Mouse (Mus musculus) retina, postnatal 1 day (tissue): ENCODE results near the gene Tfdp1.

ENCODE experiments used
- DNase-seq: peaks from one replicate; pipeline ENCODE4 v3.0.0-alpha.2; 2012

Gene Tfdp1

DNA sequence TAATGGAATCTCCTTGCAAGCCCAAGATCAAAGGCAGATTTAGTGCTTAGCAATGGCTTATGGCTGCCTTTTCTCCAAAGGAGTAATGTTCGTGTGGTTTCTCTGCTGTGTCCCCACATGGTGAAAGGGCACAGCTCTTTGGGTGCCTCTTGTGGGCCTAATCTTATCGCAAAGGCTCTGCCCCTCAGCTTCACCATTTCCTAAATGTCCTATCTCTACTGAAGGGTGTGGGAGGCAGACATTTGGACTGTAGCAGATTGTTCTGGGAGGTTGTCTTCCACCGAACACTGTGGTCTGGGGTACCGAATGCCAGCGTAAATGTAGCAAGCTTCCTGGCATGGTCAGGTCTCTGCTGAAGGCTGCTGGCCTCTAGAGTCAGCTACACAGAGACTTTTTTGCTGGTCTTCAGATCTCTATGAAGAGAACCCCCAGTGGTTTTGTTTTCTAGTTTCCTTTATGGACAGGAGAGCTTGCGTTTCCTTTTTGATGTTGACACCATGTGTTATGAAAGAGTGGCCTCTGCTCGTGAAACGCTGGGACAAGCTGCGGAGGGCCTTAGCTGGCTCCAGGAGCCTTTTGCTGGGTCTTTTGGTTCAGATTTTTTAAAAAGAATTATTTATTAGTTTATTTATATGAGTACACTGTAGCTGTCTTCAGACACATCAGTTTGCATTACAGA lies 14.7 kb downstream of the Tfdp1 start:
- DNase-seq = no peak

DNA sequence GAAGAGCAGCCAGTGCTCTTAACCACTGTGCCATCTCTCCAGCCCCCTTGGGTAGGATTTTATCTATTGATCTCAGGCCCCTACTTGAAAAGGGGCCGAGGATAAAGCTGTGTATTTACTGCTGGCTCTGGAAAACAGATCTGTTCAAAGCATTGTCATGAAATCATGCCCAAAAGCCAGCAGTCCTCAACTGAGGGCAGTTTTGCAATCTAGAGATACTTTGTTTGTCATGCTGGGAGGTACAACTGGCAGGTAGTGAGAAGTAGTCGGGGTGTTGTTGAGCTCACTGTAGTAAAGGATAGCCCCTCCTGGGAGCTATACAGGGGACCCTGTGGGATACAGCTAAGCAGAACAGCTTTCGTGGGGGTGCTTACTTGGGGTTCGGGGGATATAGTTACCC lies 15.3 kb downstream of the Tfdp1 start:
- DNase-seq = no peak

DNA sequence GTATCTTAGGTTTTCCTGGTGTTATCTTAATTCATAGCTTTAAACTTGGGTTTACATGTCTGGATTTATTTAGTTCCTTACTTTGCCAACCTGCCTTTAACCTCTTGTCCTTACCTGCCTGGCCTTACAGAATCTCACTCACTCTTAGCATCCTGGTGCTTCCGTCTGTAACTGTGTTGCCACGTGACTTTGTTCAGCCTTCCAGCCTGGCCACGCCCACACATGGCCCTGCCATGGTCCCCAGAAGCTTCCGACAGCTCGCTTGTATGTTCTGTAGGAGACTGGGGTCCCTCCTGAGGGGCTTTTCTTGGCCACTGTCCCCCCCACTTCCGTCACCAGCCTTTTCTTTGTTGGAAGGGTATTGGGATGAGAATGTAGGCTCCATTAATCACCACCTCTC lies 17.7 kb downstream of the Tfdp1 start:
- no peak for DNase-seq

- DNase-seq = no peak
Observed at GRCm38 (mm10) chr8:13356681-13357080, 18.1 kb downstream of the Tfdp1 start.

GRCm38 (mm10) chr8:13360213-13360612 lies 21.7 kb downstream of the Tfdp1 start:
- DNase-seq = no peak

DNA sequence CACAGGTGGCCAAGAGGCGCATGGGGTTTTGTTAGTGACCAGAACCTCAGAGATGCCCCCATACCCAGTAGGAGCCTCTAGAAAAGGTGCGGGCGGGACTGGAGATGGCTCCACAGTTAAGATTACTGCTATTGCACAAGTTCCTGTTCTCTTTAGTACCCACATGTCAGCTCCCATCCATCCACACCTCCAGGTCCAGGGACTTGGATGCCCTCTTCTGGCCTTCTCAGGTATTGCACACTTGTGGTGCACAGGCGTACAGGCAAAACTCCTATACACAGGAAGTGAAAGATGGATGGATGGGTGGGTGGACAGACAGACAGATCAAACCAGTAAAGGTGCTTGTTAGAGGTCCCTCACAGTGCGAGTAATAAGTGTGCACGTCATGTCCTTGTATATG lies 23.3 kb downstream of the Tfdp1 start:
- peak; percentile 9 for DNase-seq

- no peak for DNase-seq
Observed at GRCm38 (mm10) chr8:13373151-13373662, 34.7 kb downstream of the Tfdp1 start.

DNA sequence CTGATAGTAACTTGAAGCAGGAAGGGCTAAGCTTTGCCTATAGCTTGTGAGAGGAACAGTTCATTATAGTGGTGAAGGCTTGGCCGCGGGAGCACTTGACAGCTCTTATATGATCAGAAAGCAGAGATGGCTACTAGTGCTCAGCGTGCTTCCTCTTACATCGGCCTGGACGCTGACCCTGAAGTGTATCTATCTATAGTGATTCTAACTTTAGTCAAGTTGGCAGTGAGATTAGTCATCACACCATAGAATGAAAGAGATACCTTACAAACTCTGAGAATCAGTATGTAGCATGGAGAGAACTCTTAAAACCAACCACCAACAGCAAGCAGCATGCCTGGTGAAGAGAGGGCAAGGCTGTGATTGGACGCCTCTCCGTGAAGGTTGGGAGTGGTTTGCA lies 43.1 kb downstream of the Tfdp1 start:
- no peak for DNase-seq

GRCm38 (mm10) chr8:13382536-13382935 lies 44.0 kb downstream of the Tfdp1 start:
- no peak for DNase-seq

DNA sequence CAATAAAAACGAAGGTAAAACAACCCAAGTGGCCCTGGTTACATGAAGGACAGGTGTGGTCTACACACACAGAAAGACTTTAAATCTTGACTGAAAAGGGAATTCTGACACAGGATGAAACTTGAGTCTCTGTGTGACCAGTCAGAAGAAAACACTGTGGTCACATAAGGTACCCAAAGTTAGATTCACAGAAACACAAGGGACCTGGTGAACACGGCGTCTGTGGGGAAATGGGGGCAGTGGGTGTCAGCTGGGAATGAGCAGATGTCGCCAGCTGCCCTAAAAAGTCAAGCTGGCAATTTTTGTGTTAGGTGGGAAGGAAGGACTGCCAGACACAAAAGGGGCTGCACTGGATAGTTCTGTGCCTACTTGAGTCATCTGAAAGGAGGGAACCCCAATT lies 44.4 kb downstream of the Tfdp1 start:
- DNase-seq = no peak

- DNase-seq = no peak
Observed at GRCm38 (mm10) chr8:13386366-13386765, 47.8 kb downstream of the Tfdp1 start.

- no peak for DNase-seq
Observed at GRCm38 (mm10) chr8:13387728-13388127, 49.2 kb downstream of the Tfdp1 start.

- DNase-seq = no peak
Observed at GRCm38 (mm10) chr8:13388744-13389143, 50.2 kb downstream of the Tfdp1 start.

- DNase-seq = no peak
Observed at GRCm38 (mm10) chr8:13393869-13394268, 55.3 kb downstream of the Tfdp1 start.

DNA sequence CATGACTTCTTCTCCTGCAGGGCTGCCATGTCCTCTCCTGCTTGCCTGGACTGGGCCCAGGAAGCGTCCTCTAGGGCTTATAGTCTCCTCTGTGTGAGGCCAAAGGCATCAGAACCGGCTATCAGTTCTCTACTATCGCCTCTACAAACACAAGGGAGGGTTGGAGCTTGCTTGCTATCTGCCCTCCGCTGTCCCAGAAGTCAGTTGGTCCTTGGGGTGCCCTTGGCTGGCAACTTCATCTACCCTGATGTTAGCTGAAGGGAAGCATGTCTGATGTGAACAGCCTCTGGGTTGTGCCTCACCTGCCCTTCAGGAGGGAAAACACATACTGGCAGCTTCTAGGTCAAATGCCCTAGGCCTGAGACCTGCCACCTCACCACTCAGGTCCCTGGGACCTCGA lies 58.2 kb downstream of the Tfdp1 start, which contains the start of gene Atp4b:
TSS of gene Atp4b (minus strand) at position 101 of the 400 bp plus-strand sequence.
- no peak for DNase-seq

GRCm38 (mm10) chr8:13403517-13403916 lies 65.0 kb downstream of the Tfdp1 start:
- no peak for DNase-seq

GRCm38 (mm10) chr8:13404666-13405131 lies 66.1 kb downstream of the Tfdp1 start, which contains the start of gene Grk1:
Gene Grk1 (plus strand): TSS chr8:13405081.
- DNase-seq = peak; percentile 82

GRCm38 (mm10) chr8:13406011-13406410 lies 67.5 kb downstream of the Tfdp1 start:
- peak; percentile 63 for DNase-seq

DNA sequence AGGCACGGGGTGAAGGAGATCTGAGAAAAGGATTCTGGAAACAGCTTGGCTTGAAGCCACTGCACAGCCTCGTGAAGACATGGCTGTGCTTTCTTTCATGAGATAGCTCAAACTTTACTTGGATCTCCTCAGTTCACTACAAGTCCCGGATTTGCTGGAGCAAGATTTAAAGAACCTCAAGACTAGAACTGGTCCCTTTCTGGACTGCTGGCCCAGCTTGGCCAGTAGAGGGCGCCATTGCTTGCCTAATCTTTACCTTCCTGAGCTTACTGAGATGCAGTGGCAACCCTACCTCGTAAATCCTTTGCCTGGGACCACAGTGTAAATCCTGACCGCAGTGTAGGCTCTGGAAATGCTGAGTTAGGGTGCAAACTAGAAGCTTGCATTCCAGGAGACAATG lies 73.0 kb downstream of the Tfdp1 start:
- DNase-seq = peak; percentile 73

DNA sequence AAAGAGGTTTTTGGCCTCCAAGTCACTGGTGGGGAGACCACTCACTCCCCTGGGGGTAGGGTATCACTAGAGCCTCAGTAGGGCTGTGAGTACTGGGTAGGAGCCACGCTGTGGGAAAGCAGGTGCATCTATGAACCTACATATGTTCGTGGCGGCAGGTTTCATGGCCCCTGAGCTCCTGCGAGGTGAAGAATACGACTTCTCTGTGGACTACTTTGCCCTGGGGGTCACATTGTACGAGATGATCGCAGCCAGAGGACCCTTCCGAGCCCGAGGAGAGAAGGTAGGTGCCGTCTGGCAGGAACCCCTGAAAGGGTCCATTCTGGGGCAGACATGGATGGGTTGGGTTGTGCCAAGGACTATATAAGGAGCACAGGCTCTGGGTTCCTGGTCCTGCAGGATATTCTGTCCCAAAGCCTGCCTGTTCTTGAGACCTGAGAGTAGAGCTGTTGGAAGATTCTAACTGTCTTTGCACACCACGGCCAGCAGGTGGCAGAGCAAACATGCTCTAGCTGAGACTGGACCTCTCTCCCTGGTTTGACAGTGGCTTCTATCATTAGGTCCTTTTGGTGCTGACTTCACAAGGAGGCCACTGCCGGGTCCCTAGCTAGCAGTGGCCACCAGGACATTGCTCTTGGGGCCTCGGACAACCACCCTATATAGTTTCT lies 74.5 kb downstream of the Tfdp1 start:
- DNase-seq = peak; percentile 75

DNA sequence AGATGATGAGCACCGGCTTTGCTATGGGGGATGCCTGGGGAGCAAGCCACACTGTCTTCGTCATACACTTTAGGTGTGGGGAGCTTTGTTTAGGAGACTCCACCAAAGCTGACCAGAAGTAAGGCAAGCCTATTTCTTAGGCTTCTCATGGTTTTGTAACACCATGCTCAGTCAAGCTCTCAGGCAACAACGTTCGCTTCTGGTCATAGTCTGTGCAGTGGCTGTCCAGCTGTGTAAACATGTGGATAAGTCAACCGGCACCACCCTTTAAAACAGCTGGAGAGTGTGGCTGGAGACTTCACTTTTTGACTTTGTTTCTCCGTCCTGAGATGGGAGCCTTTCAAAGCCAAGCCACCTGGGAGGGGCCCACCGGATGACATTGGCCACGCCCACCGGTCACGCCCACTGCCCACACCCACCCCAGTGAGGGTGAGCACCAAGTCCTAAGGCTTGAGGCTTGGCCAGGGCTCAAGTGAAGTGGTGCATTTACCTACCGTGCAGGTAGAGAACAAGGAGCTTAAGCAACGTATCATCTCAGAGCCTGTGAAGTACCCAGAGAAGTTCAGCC lies 75.4 kb downstream of the Tfdp1 start:
- no peak for DNase-seq

DNA sequence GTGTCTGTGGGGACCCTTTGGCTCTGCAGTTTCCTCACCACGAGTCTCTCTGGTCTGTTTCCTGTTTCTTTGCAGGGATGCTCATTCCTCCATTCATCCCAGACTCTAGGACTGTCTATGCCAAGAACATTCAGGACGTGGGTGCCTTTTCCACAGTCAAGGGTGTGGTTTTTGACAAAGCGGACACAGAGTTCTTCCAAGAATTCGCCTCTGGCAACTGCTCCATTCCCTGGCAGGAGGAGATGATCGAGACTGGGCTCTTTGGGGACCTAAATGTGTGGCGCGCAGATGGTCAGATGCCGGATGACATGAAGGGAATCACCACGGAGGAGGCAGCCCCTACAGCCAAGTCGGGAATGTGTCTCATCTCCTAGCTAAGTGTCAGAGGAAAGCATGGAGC lies 77.3 kb downstream of the Tfdp1 start:
- no peak for DNase-seq

- DNase-seq = no peak
Observed at GRCm38 (mm10) chr8:13419111-13419639, 80.6 kb downstream of the Tfdp1 start.

- no peak for DNase-seq
Observed at GRCm38 (mm10) chr8:13420970-13421369, 82.4 kb downstream of the Tfdp1 start.
